Mouse (Mus musculus) A20 (cell line): ENCODE measurements around the gene Nrde2.

Source experiments
- DNase-seq: peaks from one replicate; pipeline ENCODE4 v3.0.0-alpha.2; 2011; ENCODE audit warnings: low read depth, low spot score

The Nrde2 gene

GRCm38 (mm10) chr12:100126968-100127865, 32.2 kb downstream of the Nrde2 start:
- DNase-seq: no peak

GRCm38 (mm10) chr12:100124913-100125798, 34.3 kb downstream of the Nrde2 start:
- DNase-seq: no peak

GRCm38 (mm10) chr12:100123476-100123875, 36.0 kb downstream of the Nrde2 start:
- DNase-seq: no peak

- DNase-seq: no peak
These were observed 36.5 kb downstream of the Nrde2 start for GRCm38 (mm10) chr12:100122921-100123381.

GRCm38 (mm10) chr12:100115982-100116381, 43.5 kb downstream of the Nrde2 start:
- peak; percentile 36 for DNase-seq

GRCm38 (mm10) chr12:100109986-100110696, 49.3 kb downstream of the Nrde2 start, which contains the start of gene Psmc1:
TSS of gene Psmc1 (plus strand) at chr12:100110154.
- peak; percentile 94 for DNase-seq

GRCm38 (mm10) chr12:100107436-100107835, 52.0 kb downstream of the Nrde2 start:
- no peak for DNase-seq

- peak; percentile 84 for DNase-seq
These were observed 53.1 kb downstream of the Nrde2 start for GRCm38 (mm10) chr12:100106275-100106895.

- DNase-seq: no peak
These were observed 54.9 kb downstream of the Nrde2 start for GRCm38 (mm10) chr12:100104530-100104929.

- no peak for DNase-seq
These were observed 57.8 kb downstream of the Nrde2 start for GRCm38 (mm10) chr12:100101651-100102050.

GRCm38 (mm10) chr12:100100707-100101030, 58.8 kb downstream of the Nrde2 start:
- DNase-seq: no peak

- DNase-seq: no peak
These were observed 59.3 kb downstream of the Nrde2 start for GRCm38 (mm10) chr12:100099971-100100706.

- DNase-seq: no peak
These were observed 66.4 kb downstream of the Nrde2 start for GRCm38 (mm10) chr12:100093046-100093445.

GRCm38 (mm10) chr12:100090750-100091149, 68.7 kb downstream of the Nrde2 start:
- no peak for DNase-seq

GRCm38 (mm10) chr12:100089265-100089664, 70.2 kb downstream of the Nrde2 start:
- DNase-seq: no peak

GRCm38 (mm10) chr12:100088026-100088425, 71.4 kb downstream of the Nrde2 start:
- no peak for DNase-seq

- DNase-seq: no peak
These were observed 79.7 kb downstream of the Nrde2 start for GRCm38 (mm10) chr12:100079636-100080286.

GRCm38 (mm10) chr12:100075715-100076114, 83.7 kb downstream of the Nrde2 start:
- no peak for DNase-seq
